Mouse (Mus musculus) limb, embryonic 14.5 days (tissue): Measurements from ENCODE around the gene Stx1b. TPM values are rescaled to one million over a fixed set of nuclear protein-coding genes. Genes with fewer than 3 reads are reported as not detected.

Experiments
- ATAC-seq: fragments of 200-750 bp; cut with Nextera tagmentation; 2 replicates; pipeline ENCODE4 v1.8.0; 2017; ENCODE audit warnings: low read depth, moderate number of reproducible peaks, moderate TSS enrichment; ENCODE audit not compliant: low FRiP score
- DNase-seq: peaks from one replicate; pipeline ENCODE4 v3.0.0-alpha.2; 2015; ENCODE audit warnings: low spot score
- H3K27ac ChIP-seq: fragments of 300-500 bp; sonication (generic); replicated peaks from 2 replicates; pipeline ENCODE4 v1.5.1; 2014; ENCODE audit warnings: low read depth, mild to moderate bottlenecking, low read length, moderate library complexity, mixed read lengths
- H3K27me3 ChIP-seq: fragments of 300-500 bp; sonication (generic); 2 replicates; pipeline ENCODE4 v1.6.1; 2014; ENCODE audit warnings: low read length, mixed read lengths; ENCODE audit not compliant: control insufficient read depth, insufficient read depth
- H3K36me3 ChIP-seq: fragments of 300-500 bp; sonication (generic); 2 replicates; pipeline ENCODE4 v1.6.1; 2014; ENCODE audit warnings: mild to moderate bottlenecking, low read length, moderate library complexity, mixed read lengths; ENCODE audit not compliant: control insufficient read depth, insufficient read depth
- H3K4me1 ChIP-seq: fragments of 300-500 bp; sonication (generic); 2 replicates; pipeline ENCODE4 v1.6.1; 2014; ENCODE audit warnings: antibody characterized with exemption, low read length, mixed read lengths; ENCODE audit not compliant: control insufficient read depth, insufficient read depth
- H3K4me2 ChIP-seq: fragments of 300-500 bp; sonication (generic); replicated peaks from 2 replicates; pipeline ENCODE4 v1.6.1; 2014; ENCODE audit warnings: low read depth, mild to moderate bottlenecking, low read length, moderate library complexity; ENCODE audit not compliant: severe bottlenecking
- H3K4me3 ChIP-seq: fragments of 300-500 bp; sonication (generic); replicated peaks from 2 replicates; pipeline ENCODE4 v1.5.1; 2014; ENCODE audit warnings: low read length
- H3K9ac ChIP-seq: fragments of 300-500 bp; sonication (generic); 2 replicates; pipeline ENCODE4 v1.6.1; 2014; ENCODE audit warnings: mild to moderate bottlenecking, low read depth, low read length, moderate library complexity; ENCODE audit not compliant: severe bottlenecking
- H3K9me3 ChIP-seq: fragments of 300-500 bp; sonication (generic); 2 replicates; pipeline ENCODE4 v1.6.1; 2016; ENCODE audit warnings: low read length; ENCODE audit not compliant: control insufficient read depth
- POLR2A ChIP-seq: fragments of 200-500 bp; IDR thresholded peaks from 2 replicates; pipeline ENCODE4 v1.8.0; 2012; ENCODE audit warnings: inconsistent platforms, mild to moderate bottlenecking, moderate library complexity, borderline replicate concordance; ENCODE audit not compliant: insufficient read depth, insufficient read length; ENCODE audit errors: extremely low read depth
- WGBS: fragments of 180-500 bp; shearing (Covaris S2); extraction: QIAGEN DNeasy Blood & Tissue Kit; methylation state at CpG from one replicate; pipeline ENCODE4 v1.1.7; 2014; 5-methylcytosine and 5-hydroxymethylcytosine counted together
- polyA plus RNA-seq, 2 experiments: library from polyadenylated mRNA; depleted of rRNA in 1 of 2; stranded (reverse) in 1 of 2; unstranded in 1 of 2; fragments of >200 nt; fragmentation: Nextera tagmentation in 1 of 2; extraction: Ambion mirVana in 1 of 2; gene quantifications; 2 replicates each; pipeline versions ENCODE4 v1.2.1 to v1.2.3; 2012 to 2014

Stx1b gene
- polyA plus RNA-seq (2012; rRNA removed) (43.9 and 52.1 TPM in 2 replicates), polyA plus RNA-seq (2014; fragmentation: Nextera tagmentation; extraction: Ambion mirVana) (4.0 and 6.3 TPM in 2 replicates)

DNA sequence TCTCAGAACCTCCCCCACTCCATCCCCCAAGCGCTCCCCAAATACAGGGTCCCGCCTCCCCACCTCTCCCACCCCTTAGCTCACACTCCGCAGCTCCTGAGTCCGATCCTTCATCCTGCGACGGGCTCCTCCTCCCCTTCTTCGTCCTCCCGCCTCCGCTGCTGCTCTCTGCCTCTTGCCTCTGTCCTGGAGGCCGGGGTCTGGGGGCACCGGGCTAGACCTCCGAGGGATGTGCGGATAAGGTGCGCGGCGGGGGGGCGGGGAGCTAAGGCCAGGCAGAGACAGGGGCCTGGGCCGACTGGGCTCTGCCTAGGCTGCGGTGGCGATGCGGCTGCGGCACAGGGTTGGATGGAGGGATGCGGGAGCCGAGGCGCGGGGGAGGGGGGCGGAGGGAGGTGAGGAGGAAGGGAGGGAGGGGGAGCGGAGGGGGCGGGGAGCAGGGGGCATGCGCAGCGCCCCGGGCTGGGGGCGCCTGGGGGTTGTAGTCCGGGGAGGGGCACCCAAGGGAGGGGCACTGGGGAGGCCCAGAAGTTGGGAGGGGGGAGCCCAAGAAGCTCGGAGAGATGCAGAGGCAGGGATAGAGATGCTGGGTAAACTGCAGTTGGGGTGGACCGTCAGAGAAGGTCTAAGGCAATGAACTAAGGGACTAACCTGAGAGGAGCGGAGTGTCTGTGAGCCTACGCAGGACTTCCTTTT, at the start of gene Stx1b, which contains the start of gene Stx4a:
Gene Stx1b, minus strand, starts transcription at position 374 of the 696 bp plus-strand sequence.
Gene Stx4a, plus strand, starts transcription at position 119 of the 696 bp plus-strand sequence.
- Histone ChIP-seq H3K27me3 (no peaks in the 10 kb centered on the region), H3K4me2 (peak within 1 kb of the TSS; percentile 56), H3K36me3 (no peaks in the 10 kb centered on the region), H3K27ac (peak within 1 kb of the TSS; percentile 48; the same call in 1 of the 2 replicates), H3K9me3 (no peaks in the 10 kb centered on the region), H3K4me1 (peaks cover 19% of the 10 kb centered on the region), H3K9ac (peak within 1 kb of the TSS; percentile 70), H3K4me3 (peak within 1 kb of the TSS; percentile 62)
- TF ChIP-seq POLR2A, result no peak
- DNase-seq, result peak; percentile 65
- ATAC-seq, result peak; percentile 84
- 3% methylated on average over 27 of the region's 38 CpGs for whole genome bisulfite sequencing

DNA sequence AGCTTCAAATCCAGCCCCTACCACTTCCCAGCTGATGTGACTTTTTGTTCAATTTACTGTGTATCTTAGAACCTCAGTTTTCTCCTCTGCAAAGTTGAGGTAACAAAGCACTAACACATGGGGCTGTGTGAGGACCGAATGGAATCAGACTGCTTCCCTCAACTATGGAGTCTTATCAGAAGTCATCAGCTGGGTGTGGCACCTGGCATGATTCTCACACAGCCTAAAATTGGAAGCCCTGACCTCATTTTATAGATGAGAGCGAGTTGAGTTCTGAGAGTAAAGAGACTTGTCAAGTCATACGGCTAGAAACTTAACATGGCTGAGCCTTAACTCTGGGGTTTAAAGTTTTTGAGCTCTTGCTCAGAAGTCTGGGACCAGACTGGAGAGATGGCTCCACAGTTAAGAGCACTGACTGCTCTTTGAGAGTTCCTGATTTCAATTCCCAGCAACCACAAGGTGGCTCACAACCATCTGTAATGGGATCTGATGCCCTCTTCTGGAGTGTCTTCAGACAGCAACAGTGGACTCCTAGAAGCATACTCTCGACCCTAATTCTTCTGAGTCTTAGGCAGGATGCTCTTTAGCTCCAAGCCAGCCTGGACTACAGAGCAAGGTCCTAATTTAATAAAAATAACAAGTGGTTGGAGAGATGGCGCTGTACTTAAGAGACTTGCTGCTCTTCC, 45.9 kb upstream of the Stx1b start:
- H3K36me3 ChIP-seq, result peaks cover 34% of the 10 kb centered on the region
- H3K9ac ChIP-seq, result no peak overlapping the region
- no peak overlapping the region for H3K4me3 ChIP-seq
- ATAC-seq (no peak), DNase-seq (no peak)
- H3K9me3 ChIP-seq, result no peaks in the 10 kb centered on the region
- no peak overlapping the region for H3K27ac ChIP-seq
- no peak overlapping the region for H3K4me2 ChIP-seq
- TF ChIP-seq POLR2A, result no peak
- H3K27me3 ChIP-seq, result no peaks in the 10 kb centered on the region
- whole genome bisulfite sequencing, result 86% methylated on average over 5 of the region's 5 CpGs
- H3K4me1 ChIP-seq, result peaks cover 9% of the 10 kb centered on the region

DNA sequence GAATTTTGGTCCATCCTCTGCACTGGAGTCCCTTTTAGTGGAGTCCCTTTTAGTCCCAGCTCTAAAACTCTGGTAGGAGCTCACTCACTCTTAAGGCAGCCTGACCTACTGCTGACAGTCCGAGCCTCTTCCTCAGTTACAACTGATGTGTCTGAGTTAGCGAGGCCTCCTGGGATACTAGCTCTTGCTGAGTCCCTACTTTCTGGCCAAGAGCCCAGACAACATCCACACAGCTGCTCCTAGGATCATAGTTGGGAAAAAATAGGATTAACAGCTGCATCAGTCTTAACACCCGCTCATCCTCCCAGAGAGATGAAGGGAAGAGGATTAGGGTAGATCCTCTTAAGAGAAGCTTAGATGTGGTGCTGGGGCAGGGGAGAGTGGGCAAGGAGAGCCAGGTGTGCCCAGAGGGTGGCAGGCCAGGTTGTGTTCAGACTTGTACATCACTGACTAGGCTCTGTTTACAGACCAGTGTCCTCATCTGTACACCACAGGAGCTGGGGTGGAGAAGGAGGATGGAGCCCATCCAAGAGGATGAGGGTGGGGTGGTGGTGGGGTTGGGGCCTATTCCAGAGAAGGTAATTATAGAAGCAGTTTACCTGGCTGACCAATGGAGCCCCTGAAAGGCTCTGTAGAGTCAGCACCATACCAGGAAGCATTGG, 44.9 kb upstream of the Stx1b start:
- H3K36me3 ChIP-seq, result peaks cover 43% of the 10 kb centered on the region
- ATAC-seq, result peak; percentile 55; the same call in 1 of the 2 replicates
- WGBS, result 70% methylated on average over 3 of the region's 3 CpGs

DNA sequence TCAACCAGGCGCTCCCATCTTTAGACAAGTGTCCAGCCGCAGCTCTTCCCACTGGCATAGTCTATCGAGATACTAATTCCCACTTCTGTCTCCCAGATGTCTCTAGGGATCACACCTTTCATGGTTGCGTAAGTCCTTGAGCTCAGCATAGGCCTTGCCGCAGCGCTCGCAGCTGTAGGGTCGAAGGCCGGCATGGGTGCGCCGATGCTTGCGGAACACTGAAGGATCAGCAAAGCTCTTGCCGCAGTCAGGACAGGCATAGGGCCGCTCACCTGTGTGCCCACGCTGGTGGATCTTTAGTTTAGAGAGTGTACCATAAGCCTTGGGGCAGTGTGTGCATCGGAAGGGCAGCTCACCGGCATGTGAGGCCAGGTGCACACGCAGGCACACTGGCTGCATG, 43.3 kb upstream of the Stx1b start:
- DNase-seq (no peak), ATAC-seq (no peak)
- H3K4me1 ChIP-seq, result no peaks in the 10 kb centered on the region
- H3K27ac ChIP-seq, result no peak overlapping the region
- no peak overlapping the region for H3K4me3 ChIP-seq
- H3K36me3 ChIP-seq, result peaks cover 47% of the 10 kb centered on the region
- WGBS, result 96% methylated on average over 18 of the region's 18 CpGs
- no peak overlapping the region for H3K9ac ChIP-seq
- no peaks in the 10 kb centered on the region for H3K27me3 ChIP-seq
- H3K4me2 ChIP-seq, result no peak overlapping the region
- TF ChIP-seq POLR2A, result no peak
- H3K9me3 ChIP-seq, result no peaks in the 10 kb centered on the region

More for the DNA sequence above, 44.9 kb upstream of the Stx1b start:
- no peak overlapping the region for H3K4me2 ChIP-seq
- no peaks in the 10 kb centered on the region for H3K9me3 ChIP-seq
- peak; percentile 67 for DNase-seq
- no peak overlapping the region for H3K4me3 ChIP-seq
- no peak overlapping the region for H3K9ac ChIP-seq
- H3K27me3 ChIP-seq, result no peaks in the 10 kb centered on the region
- H3K4me1 ChIP-seq, result peaks cover 4% of the 10 kb centered on the region
- no peak for TF ChIP-seq POLR2A
- H3K27ac ChIP-seq, result no peak overlapping the region

DNA sequence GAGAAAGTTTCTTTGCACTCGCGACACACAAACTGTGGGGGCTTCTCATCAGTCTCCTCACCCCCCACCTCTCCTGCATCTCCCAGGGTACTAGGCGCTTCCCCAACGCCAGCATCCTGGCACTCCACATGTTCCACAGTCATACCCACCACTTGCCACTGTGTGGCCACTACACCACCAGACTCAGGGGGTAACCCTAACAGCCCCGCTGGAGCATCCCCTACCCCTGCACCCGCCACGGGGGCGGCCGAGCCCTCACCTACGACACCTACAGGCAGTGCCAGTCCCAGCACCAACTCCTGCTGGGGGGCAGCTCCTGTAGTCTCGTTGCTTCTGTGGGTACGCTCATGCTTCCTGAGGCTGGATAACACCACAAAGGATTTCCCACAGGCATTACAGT, 42.1 kb upstream of the Stx1b start:
- Histone ChIP-seq H3K4me2 (no peak overlapping the region), H3K9ac (no peak overlapping the region), H3K27me3 (no peaks in the 10 kb centered on the region), H3K4me1 (no peaks in the 10 kb centered on the region), H3K36me3 (peaks cover 41% of the 10 kb centered on the region), H3K9me3 (no peaks in the 10 kb centered on the region), H3K4me3 (no peak overlapping the region), H3K27ac (no peak overlapping the region)
- WGBS, result 96% methylated on average over 12 of the region's 12 CpGs
- no peak for DNase-seq
- no peak for TF ChIP-seq POLR2A
- ATAC-seq, result no peak
